Mouse (Mus musculus) thymus, postnatal 4 days (tissue): ENCODE measurements around the gene Psmb10.
"Not testable (repeated sequence)": the region's sequence is repeated elsewhere in the genome, so short reads cannot be mapped to it uniquely, and the experiment has no call there.

ENCODE experiments used
- DNase-seq: peaks from one replicate; pipeline ENCODE4 v3.0.0; 2021

Psmb10 gene

GRCm38 (mm10) chr8:105938306-105938669 lies at the start of gene Psmb10:
Psmb10 (minus strand) TSS chr8:105938444.
- peak; percentile 56 for DNase-seq

GRCm38 (mm10) chr8:105983406-105983805 lies 45.2 kb upstream of the Psmb10 start:
- not testable (repeated sequence) for DNase-seq

GRCm38 (mm10) chr8:105981146-105981545 lies 42.9 kb upstream of the Psmb10 start:
- DNase-seq = no peak

- DNase-seq = peak; percentile 32
Measured at GRCm38 (mm10) chr8:105979325-105979724, 41.1 kb upstream of the Psmb10 start, which contains the start of gene Dpep3. Dpep3 (minus strand) TSS chr8:105979429.

GRCm38 (mm10) chr8:105975363-105975762 lies 37.1 kb upstream of the Psmb10 start:
- no peak for DNase-seq

GRCm38 (mm10) chr8:105971019-105971720 lies 32.9 kb upstream of the Psmb10 start:
- no peak for DNase-seq

- DNase-seq = no peak
Measured at GRCm38 (mm10) chr8:105969367-105969766, 31.1 kb upstream of the Psmb10 start.

- peak; percentile 71 for DNase-seq
Measured at GRCm38 (mm10) chr8:105966692-105967311, 28.6 kb upstream of the Psmb10 start.

GRCm38 (mm10) chr8:105965905-105966341 lies 27.7 kb upstream of the Psmb10 start, which contains the start of gene Slc12a4:
Slc12a4 (minus strand) TSS chr8:105966097.
- peak; percentile 91 for DNase-seq

- peak; percentile 77 for DNase-seq
Measured at GRCm38 (mm10) chr8:105965266-105965904, 27.1 kb upstream of the Psmb10 start.

- DNase-seq = no peak
Measured at GRCm38 (mm10) chr8:105964506-105965265, 26.4 kb upstream of the Psmb10 start.

GRCm38 (mm10) chr8:105961536-105961935 lies 23.3 kb upstream of the Psmb10 start:
- no peak for DNase-seq

GRCm38 (mm10) chr8:105961101-105961500 lies 22.9 kb upstream of the Psmb10 start:
- peak; percentile 50 for DNase-seq

- DNase-seq = no peak
Measured at GRCm38 (mm10) chr8:105959350-105959749, 21.1 kb upstream of the Psmb10 start.

GRCm38 (mm10) chr8:105957813-105958212 lies 19.6 kb upstream of the Psmb10 start:
- DNase-seq = no peak

- no peak for DNase-seq
Measured at GRCm38 (mm10) chr8:105956556-105956955, 18.3 kb upstream of the Psmb10 start.

GRCm38 (mm10) chr8:105951057-105951659 lies 12.9 kb upstream of the Psmb10 start:
- DNase-seq = no peak

- no peak for DNase-seq
Measured at GRCm38 (mm10) chr8:105949350-105949749, 11.1 kb upstream of the Psmb10 start.

GRCm38 (mm10) chr8:105943321-105943739 lies 5.1 kb upstream of the Psmb10 start, which contains the start of gene Lcat:
Lcat (minus strand) TSS chr8:105943382.
- DNase-seq = no peak

GRCm38 (mm10) chr8:105942542-105942941 lies 4.3 kb upstream of the Psmb10 start:
- DNase-seq = no peak

GRCm38 (mm10) chr8:105942026-105942425 lies 3.8 kb upstream of the Psmb10 start:
- no peak for DNase-seq

GRCm38 (mm10) chr8:105937496-105938305 lies 543 bp downstream of the Psmb10 start:
- DNase-seq = peak; percentile 57
